Mouse (Mus musculus) mature B cell (primary cell): Measurements from ENCODE around the gene Nxnl2.
"Not testable (repeated sequence)": the region's sequence is repeated elsewhere in the genome, so short reads cannot be mapped to it uniquely, and the experiment has no call there.

Experiments
- in situ Hi-C: fragments of 300-500 bp; cut with MboI; formaldehyde crosslinking; loops from 2 replicates; pipeline ENCODE4 v1.14.3; 2019

Nxnl2 gene

GRCm38 (mm10) chr13:51179362-51179761 is 8.5 kb downstream of the Nxnl2 start:
- in situ Hi-C loops, result loop anchor here (25.0 kb wide), 1 partner anchor 233 kb away; the partner anchor contains the start of gene S1pr3

- in situ Hi-C loops, result loop anchor here (25.0 kb wide), 1 partner anchor 230 kb away; the partner anchor contains the start of gene S1pr3
These were observed 11.4 kb downstream of the Nxnl2 start for GRCm38 (mm10) chr13:51182236-51182635.

- in situ Hi-C loops, result loop anchor here (25.0 kb wide), 1 partner anchor 227 kb away; the partner anchor contains the start of gene S1pr3
These were observed 14.1 kb downstream of the Nxnl2 start for GRCm38 (mm10) chr13:51184896-51185295.

GRCm38 (mm10) chr13:51190336-51190735 is 19.5 kb downstream of the Nxnl2 start:
- in situ Hi-C loops, result loop anchor here (25.0 kb wide), 1 partner anchor 222 kb away; the partner anchor contains the start of gene S1pr3

GRCm38 (mm10) chr13:51191416-51192140 is 20.8 kb downstream of the Nxnl2 start:
- in situ Hi-C loops, result loop anchor here (25.0 kb wide), 1 partner anchor 221 kb away; the partner anchor contains the start of gene S1pr3

- in situ Hi-C loops, result loop anchor here (25.0 kb wide), 1 partner anchor 218 kb away; the partner anchor contains the start of gene S1pr3
These were observed 23.1 kb downstream of the Nxnl2 start for GRCm38 (mm10) chr13:51193893-51194292.

GRCm38 (mm10) chr13:51197699-51198098 is 26.9 kb downstream of the Nxnl2 start:
- in situ Hi-C loops, result loop anchor here (25.0 kb wide), 1 partner anchor 215 kb away; the partner anchor contains the start of gene S1pr3

GRCm38 (mm10) chr13:51198186-51198585 is 27.4 kb downstream of the Nxnl2 start:
- in situ Hi-C loops, result loop anchor here (25.0 kb wide), 1 partner anchor 214 kb away; the partner anchor contains the start of gene S1pr3

- in situ Hi-C loops, result not testable (repeated sequence)
These were observed 31.4 kb downstream of the Nxnl2 start for GRCm38 (mm10) chr13:51201985-51202843.

- in situ Hi-C loops, result not testable (repeated sequence)
These were observed 32.0 kb downstream of the Nxnl2 start for GRCm38 (mm10) chr13:51202844-51203173.

- in situ Hi-C loops, result no loop called here
These were observed 32.6 kb downstream of the Nxnl2 start for GRCm38 (mm10) chr13:51203467-51203866.

GRCm38 (mm10) chr13:51204081-51204480 is 33.3 kb downstream of the Nxnl2 start:
- in situ Hi-C loops, result not testable (repeated sequence)

- in situ Hi-C loops, result no loop called here
These were observed 37.1 kb downstream of the Nxnl2 start for GRCm38 (mm10) chr13:51207965-51208364.

GRCm38 (mm10) chr13:51208378-51209100 is 37.7 kb downstream of the Nxnl2 start:
- in situ Hi-C loops, result no loop called here

GRCm38 (mm10) chr13:51210639-51211038 is 39.8 kb downstream of the Nxnl2 start:
- in situ Hi-C loops, result no loop called here

GRCm38 (mm10) chr13:51214746-51215145 is 43.9 kb downstream of the Nxnl2 start:
- in situ Hi-C loops, result no loop called here

- in situ Hi-C loops, result no loop called here
These were observed 50.1 kb downstream of the Nxnl2 start for GRCm38 (mm10) chr13:51220897-51221296.

- in situ Hi-C loops, result no loop called here
These were observed 50.8 kb downstream of the Nxnl2 start for GRCm38 (mm10) chr13:51221425-51222160.
